Mouse (Mus musculus) effector memory CD4-positive, alpha-beta T cell, adult 7 months (primary cell): ENCODE results near the gene Dvl3. TPM values are rescaled to one million over a fixed set of nuclear protein-coding genes. Genes with fewer than 3 reads are reported as not detected.

Source experiments
- polyA plus RNA-seq: library from polyadenylated mRNA; unstranded; fragments of 100-300 nt; shearing (Covaris generic); gene quantifications from one replicate; pipeline ENCODE4 v1.2.1, GENCODE M21; 2017

Gene Dvl3
- polyA plus RNA-seq, result 14.3 TPM

GRCm38 (mm10) chr16:20516726-20517201 lies at the start of gene Dvl3:
Gene Dvl3, plus strand, starts transcription at chr16:20516982.

GRCm38 (mm10) chr16:20498677-20499475 lies 17.9 kb upstream of the Dvl3 start, which contains the start of gene Eif2b5:
Gene Eif2b5, plus strand, starts transcription at chr16:20498817.

DNA sequence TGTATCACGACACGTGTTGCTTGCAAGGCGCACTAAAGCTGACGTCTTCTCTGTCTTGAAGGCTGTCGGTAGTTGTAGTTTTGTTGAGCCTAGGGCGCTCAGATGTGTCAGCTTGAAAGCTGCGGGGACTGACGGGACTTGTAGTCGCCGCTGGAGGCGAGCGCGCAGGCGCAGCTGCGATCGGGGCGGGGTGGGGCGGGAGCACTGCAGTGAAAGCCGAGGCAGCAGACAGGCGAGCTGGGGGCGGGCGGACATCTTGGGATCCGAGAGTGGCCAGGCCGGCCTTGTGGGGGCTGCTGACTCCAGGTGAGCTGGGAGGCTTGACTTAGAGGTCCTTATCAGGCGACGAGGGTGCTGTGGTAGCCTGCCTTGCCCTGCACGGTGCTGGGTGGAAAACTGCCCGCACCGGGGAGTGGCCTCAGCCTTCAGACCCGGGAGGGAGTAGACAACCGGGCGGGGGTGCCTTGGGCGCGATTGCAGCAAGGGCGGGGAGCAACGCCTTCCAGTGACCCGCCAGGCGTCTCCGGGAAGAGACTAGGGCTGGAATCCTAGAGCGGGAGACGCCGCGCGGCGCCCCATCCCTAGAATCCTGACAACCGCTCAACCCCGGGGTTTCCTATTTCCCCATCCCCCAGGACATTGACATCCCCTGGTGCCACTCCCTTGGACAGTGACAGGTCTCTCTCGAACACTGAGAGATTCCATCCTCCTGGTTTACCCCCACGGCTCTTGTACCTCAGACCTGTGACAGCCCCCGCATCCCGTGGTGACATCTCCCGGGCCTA lies 18.7 kb downstream of the Dvl3 start, which contains the start of gene Ap2m1:
Gene Ap2m1 (plus strand): TSS at position 183 of the 785 bp plus-strand sequence.

DNA sequence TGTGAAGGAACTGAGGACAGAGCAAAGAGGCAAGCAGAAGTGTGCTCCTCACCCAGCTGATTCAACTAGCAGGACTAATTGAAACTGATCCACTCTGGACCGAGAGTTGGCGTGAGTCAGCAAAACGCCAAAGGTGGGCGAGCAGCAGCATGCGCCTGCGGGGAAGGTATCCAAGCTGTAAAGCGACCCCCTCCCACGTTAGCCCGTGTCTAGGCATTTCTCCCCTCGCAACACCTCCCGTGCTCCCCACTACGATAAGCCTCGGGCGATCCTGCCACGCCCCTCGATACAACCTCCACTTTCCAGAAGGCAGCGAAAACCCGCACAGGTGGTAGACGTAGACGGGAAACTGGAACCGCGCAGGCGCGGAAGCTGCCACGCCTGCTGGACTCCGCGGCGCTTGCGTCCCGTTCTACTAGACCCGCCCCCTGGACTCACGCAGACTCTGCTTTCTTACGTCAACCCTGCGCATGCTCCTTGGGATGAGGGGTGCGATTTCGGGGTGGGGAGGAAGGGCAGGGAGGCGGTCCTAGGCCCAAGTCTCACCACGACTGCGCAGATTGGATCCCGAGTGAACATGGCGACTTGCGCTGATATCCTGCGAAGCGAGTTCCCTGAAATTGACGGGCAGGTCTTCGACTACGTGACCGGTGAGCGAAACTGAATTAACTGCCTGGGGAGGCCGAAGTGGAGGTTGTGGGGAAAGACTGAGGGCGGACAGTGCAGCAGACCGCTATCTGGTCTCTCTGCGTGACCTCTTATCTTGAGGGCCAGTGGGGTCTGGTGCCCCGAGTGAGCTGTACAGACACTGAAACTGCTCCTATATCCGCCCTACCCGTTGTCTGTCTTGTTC lies 31.5 kb downstream of the Dvl3 start, which contains the start of gene Abcf3:
Gene Abcf3 (plus strand): TSS at position 482 of the 853 bp plus-strand sequence.

Other genes starting within 250 kb of the Dvl3 start
- gene Parl, start 214.6 kb upstream of the Dvl3 start, polyA plus RNA-seq, result 64.9 TPM
- not detected for gene Cyp2ab1, start 191.6 kb upstream of the Dvl3 start, polyA plus RNA-seq
- 30.8 TPM for gene Abcc5, start 90.6 kb upstream of the Dvl3 start, polyA plus RNA-seq
- gene Eif2b5, start 18.2 kb upstream of the Dvl3 start, polyA plus RNA-seq, result 70.0 TPM
- 372 TPM for gene Ap2m1, start 18.5 kb downstream of the Dvl3 start, polyA plus RNA-seq
- gene Abcf3, start 31.6 kb downstream of the Dvl3 start, polyA plus RNA-seq, result 71.6 TPM
- 0.23 TPM for gene Vwa5b2, start 72.5 kb downstream of the Dvl3 start, polyA plus RNA-seq
- gene Eef1akmt4, start 94.6 kb downstream of the Dvl3 start, polyA plus RNA-seq, result 1.8 TPM
- not detected for gene Gm49333, start 94.6 kb downstream of the Dvl3 start, polyA plus RNA-seq
- gene Alg3, start 94.8 kb downstream of the Dvl3 start, polyA plus RNA-seq, result 17.6 TPM
- gene Camk2n2, start 104.3 kb downstream of the Dvl3 start, polyA plus RNA-seq, result 0.49 TPM
- not detected for gene Ece2, start 112.8 kb downstream of the Dvl3 start, polyA plus RNA-seq
- gene Psmd2, start 134.7 kb downstream of the Dvl3 start, polyA plus RNA-seq, result 183 TPM
- 124 TPM for gene Eif4g1, start 151.3 kb downstream of the Dvl3 start, polyA plus RNA-seq
- 1.1 TPM for gene Fam131a, start 176.3 kb downstream of the Dvl3 start, polyA plus RNA-seq
- gene Polr2h, start 200.7 kb downstream of the Dvl3 start, polyA plus RNA-seq, result 37.0 TPM
- gene Clcn2, start 200.8 kb downstream of the Dvl3 start, polyA plus RNA-seq, result 2.3 TPM
- gene Chrd, start 216.1 kb downstream of the Dvl3 start, polyA plus RNA-seq, result 0.13 TPM
- 0.56 TPM for gene Thpo, start 217.5 kb downstream of the Dvl3 start, polyA plus RNA-seq